Mouse (Mus musculus) thymus, postnatal 0 days (tissue): ENCODE measurements around the gene Gm14214. TPM values are rescaled to one million over a fixed set of nuclear protein-coding genes. Genes with fewer than 3 reads are reported as not detected.
A peak's percentile ranks its signal among the peaks of the same experiment; 100 is the strongest.

ENCODE experiments used
- DNase-seq: peaks from one replicate; pipeline ENCODE4 v3.0.0-alpha.2; 2015; ENCODE audit warnings: low spot score
- polyA plus RNA-seq: library from polyadenylated mRNA; unstranded; fragments of >200 nt; fragmentation: Nextera tagmentation; extraction: Ambion mirVana; gene quantifications from 2 replicates; pipeline ENCODE4 v1.2.1, GENCODE M21; 2015

Gene Gm14214
- polyA plus RNA-seq, 1 experiment from 2014 or later, result not detected

DNA sequence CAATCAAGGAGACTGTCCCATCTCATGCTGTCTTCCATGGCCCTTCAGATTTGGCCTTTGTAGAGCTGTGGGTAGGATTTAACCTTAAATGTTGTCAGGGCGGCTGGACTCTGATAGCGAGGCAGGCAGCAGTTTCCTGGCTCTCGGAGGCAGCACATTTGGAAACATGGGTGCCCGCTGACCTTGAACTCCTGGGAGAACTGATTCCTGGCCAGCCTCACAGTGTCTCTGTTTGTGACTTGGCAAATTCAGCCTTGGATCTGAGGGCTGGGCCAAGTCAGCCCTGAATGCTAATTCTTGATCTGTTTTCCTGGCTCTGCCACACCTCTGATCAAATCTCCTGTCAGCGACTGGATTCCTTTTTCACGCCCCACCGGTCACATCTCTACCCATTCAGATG, 6.7 kb upstream of the Gm14214 start:
- no peak for DNase-seq

DNA sequence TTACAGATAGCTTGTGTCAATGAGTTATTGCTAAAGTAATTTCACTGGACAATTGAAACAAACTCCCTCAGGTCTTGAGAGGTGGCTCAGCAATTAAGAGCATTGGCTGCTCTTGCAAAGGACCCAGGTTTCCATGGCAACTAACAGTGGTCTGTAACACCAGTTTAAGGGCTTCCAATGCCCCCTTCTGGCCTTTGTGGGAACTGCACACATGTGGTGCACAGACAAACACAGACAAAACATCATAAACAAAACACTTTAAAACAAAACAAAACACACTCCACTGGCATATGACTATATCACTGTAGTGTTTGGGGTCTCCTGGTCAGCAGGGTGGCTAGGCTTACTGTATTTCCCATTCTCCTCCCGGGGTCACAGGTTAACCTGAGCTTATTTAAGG, 4.2 kb upstream of the Gm14214 start:
- DNase-seq, result peak; percentile 32

DNA sequence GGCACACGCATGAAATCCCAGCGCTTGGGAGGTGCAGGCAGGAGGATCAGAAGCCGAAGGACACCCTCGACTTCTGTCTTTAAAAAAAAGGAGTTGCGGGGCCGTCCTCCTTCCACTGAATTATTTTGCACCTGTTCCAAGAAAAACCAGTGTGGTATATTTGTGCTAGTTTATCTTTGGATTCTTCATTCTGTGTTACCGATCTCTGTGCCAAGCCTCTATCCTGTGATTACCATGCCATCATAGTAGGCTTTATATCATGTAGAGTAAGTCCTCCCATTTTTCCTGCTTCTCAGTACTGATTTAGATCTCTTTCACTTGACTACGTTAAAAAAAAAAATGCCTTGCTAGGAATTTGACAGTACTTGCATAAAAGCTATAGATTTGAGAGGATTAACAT, 1.8 kb upstream of the Gm14214 start:
- no peak for DNase-seq

DNA sequence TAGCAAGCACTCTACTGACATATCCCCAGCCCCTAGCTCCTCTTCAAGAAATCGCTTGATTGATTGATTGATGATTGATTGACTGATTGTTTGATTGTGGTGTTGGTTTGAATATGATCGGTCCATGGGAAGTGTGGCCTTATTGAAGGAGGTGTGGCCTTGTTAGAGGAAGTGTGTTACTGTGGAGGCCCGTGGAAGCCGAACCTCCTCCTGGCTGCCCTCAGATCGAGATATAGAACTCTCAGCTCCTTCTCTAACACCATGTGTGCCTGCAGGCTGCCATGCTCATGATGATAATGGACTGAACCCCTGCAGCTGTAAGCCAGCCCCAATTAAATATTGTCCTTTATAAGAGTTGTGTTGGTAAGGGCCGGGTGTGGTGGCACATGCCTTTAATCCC, 2.8 kb downstream of the Gm14214 start:
- no peak for DNase-seq

DNA sequence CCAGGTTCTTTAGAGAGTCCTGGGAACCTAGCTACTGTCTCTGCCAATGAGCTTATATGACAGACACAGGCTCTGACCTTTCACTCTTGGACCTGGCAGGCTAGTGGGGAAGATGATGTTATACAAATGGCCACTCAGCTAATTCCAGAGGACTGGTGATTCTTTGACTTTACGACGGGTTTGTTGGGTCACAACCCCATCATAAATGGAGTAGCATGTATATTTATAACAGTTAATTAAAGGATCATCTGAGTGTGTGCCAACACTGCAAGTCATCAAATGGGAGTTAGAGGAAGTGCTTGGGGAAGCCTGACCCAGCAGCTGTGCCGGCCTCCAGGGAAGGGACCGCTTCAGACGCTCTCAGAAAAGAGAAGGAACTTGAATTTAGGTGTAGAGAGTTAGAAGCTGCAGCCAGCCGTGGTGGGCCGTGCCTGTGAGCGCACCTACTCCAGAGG, 4.2 kb downstream of the Gm14214 start:
- no peak for DNase-seq

DNA sequence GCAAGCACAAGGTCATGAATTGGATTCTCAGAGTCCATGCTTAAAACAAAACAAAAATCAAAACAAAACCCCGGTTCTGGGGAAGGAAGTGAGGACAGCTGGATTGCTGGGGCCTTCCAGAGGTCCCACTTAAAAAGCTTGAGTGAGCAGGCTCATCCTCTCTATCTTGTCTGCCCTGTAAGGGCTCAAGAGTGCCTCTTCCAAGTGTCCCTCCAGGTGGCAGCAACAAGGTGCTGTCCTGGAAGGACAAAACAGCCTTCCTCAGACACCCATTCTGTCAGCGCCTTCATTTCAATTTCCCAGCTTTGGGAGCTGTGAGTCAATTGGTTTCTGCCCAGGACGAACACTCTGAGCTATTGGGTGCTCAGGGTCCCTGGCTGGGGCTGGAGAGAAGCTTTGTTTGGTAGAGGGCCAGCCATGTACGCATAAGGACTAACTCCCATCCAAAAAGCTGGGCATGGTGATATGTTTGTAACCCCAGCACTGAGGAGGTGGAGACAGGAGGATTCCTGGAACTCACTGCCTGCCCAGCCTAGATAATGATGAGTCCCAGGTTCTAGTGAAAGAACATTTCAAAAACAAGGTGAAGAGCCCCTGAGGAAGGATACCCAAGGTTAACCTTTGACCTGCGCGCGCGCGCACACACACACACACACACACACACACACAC, 4.9 kb downstream of the Gm14214 start:
- DNase-seq, result no peak

DNA sequence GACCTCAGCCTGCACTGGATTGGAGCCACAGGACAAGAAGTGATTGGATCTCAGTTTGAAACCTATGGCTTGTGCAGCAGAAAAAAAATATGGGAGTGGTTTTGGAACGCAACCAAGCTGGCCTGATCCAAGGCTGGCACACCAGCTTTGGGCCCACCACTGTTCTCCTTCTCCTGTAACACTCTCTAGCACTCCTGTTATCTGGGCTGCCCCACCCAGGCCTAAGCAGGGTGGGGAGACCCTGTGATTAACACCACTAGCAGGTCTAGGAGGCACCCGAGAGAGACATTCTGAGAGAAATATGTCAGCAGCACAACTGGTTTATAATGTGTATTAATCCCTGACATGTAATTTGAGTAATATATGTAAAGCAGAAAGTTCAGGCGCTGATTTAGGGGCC, 6.6 kb downstream of the Gm14214 start:
- no peak for DNase-seq

DNA sequence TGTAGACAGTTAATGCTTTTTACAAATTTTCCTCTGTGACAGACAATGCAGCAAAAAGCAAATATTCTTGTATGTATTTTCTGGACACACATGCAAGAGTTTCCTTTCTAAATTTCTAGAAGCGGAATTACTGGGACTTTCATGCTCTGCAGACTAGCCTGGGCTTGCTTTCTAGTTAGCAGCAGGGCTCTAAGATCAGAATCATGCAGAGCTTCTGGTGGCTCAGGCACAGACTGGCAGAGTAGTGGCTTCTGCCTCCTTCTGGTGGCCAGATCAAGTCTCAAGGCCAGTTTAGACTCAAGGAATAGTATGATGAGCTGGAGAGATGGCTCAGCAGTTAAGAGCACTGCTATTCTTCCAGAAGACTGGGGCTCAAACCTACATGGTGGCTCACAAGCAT, 11.4 kb downstream of the Gm14214 start:
- no peak for DNase-seq

DNA sequence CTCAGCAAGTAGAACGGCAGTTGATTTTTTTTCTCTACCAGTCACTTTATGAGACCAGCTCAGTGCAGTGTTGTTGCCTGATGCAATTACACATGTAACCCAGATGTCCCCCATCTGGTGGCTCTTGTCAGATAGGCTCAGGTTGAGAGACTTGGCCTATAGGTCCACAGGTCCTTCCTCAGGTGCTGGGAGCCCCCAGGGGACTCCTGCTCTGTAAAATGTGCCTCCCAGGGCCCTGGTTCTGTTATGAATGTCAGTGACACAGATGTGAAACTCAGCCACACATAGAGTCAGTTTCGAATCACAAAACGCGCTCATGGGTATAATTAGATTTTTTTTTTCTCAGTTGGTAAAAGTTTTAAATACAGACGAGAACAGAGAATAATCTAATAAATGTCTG, 12.1 kb downstream of the Gm14214 start:
- DNase-seq, result no peak

DNA sequence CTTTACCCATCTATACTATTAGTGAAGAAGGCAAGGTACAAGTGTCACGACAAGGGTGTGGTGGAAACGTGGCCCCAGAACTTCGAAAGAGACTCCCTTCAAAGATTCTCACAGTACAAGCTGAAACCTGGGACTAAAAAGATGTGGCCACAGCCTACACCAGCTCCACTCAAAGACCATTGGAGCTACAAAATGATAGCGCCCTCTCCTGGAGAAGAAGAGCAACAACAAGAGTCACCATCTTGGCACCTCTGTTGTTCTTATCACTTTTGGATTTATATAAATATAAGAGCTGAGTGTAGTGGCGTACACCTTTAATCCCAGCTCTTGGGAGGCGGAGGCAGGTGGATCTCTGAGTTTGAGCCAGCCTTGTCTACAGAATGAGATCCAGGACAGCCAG, 14.0 kb downstream of the Gm14214 start:
- DNase-seq, result peak; percentile 15

DNA sequence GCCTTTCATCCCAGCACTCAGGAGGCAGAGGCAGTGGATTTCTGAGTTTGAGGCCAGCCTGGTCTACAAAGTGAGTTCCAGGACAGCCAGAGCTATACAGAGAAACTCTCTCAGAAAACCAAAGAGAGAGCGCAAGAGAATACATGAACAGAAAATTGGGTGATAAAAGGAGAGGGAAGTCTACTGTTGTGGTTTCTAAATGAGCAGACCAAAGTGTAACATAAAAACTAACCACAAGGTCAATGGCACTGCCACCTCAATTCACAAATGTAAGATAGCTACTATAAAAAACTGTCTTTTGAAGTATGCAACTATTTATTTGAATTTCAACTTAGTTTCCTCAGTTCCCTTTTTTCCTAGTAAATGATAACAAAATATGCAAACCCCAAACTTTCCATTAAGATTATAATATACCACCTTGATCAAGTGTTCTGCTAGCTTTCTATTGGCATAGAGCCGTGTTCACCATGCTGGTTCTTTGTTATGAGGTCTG, 15.7 kb downstream of the Gm14214 start:
- DNase-seq, result peak; percentile 34

DNA sequence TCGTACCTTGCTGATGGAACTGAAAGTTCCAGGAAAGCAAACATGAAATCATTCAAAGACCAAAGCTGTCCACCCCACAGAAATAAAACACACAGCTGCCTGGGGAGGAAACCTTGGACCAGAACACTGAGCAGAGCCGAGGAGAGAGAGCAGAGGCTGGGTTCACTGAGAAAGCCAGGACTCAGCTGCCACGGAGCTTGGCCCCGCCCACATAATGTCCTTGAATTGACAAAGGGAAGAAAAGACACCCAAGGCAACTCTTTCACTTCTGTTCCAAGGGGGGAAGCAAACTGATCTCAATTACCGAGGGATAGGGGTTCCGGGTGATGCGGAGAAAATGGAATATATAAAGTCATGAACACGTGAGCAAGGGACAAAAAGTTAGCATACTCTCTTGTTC, 17.9 kb downstream of the Gm14214 start:
- DNase-seq, result no peak

DNA sequence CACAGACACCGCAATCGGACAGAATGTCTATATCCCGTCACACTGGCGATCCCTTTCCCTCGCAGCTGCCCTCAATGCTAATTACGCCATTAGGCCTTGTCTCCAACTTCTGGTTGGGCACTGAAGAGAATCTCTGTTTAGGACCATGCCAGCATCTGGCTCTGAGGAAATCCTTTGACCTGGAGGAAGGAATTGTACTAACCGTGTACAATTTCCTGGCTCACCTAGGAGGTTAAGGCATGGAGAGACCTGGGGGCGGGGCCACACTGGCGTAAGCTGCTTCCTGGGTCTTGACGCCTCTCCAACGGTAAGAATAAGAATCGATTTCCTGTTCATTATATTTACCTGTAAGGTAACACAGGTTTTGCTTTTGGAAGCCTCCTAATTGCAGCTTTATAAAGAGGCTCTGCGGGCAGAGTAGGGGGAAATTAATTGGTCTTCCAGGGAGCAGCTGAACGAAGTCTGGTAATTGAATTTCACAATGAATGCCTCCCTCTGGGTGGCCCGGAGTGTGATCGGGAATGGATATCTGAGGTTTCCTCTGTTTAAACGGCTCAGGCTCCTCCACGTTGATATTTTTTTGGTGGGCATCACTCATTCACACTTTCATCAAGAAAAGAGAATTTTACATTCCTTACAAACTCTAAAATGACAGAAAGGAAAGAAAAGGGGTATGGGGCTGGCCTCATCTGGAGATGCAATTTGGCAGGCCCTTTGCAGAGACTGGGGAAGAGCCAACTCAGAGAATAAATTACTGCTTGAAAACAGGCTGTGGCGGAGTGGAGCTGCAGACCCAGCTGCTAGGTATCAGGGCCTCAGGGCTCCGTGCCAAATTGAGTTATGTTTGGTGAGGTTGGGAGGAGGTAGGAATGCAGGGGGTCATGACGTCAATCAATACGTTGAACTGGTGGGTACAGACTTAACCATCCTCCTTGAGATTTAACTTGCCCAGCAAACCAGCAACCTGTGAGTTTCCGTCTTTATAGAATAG, 20.5 kb downstream of the Gm14214 start:
- no peak for DNase-seq

DNA sequence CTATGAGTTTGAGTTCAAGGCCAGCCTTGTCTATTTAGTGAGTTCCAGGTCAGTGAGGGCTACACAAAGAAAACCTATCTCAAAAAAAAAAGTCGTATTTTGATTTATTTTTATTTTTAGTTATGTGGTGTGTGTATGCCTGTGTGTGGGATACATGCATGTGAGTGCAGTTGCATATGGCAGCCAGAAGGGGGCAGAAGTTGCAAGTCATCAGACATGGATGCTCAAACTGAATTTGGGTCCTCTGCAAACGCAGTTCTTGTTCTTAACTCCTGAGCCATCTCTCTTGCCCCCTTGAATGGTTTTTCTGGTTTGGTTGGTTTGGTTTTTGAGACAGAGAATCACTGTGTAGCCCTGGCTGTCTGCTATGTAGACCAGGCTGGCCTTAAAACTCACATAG, 21.4 kb downstream of the Gm14214 start:
- DNase-seq, result no peak

DNA sequence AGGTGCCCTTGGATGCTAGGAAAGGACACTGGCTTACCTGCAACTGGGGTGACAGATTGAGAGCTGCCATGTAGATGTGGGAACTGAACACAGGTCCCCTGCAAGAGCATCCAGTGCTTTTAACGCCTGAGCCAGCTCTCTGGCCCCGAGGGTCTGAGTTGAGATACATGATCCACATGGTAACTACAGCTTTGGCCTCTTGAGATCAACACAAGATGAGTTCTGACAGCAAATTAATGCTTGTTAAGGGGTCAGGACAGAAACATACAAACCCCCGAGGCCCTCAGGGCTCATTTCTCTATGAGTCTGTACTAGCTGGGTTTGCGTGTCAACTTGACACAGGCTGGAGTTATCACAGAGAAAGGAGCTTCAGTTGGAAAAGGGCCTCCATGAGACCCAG, 25.9 kb downstream of the Gm14214 start:
- DNase-seq, result no peak

DNA sequence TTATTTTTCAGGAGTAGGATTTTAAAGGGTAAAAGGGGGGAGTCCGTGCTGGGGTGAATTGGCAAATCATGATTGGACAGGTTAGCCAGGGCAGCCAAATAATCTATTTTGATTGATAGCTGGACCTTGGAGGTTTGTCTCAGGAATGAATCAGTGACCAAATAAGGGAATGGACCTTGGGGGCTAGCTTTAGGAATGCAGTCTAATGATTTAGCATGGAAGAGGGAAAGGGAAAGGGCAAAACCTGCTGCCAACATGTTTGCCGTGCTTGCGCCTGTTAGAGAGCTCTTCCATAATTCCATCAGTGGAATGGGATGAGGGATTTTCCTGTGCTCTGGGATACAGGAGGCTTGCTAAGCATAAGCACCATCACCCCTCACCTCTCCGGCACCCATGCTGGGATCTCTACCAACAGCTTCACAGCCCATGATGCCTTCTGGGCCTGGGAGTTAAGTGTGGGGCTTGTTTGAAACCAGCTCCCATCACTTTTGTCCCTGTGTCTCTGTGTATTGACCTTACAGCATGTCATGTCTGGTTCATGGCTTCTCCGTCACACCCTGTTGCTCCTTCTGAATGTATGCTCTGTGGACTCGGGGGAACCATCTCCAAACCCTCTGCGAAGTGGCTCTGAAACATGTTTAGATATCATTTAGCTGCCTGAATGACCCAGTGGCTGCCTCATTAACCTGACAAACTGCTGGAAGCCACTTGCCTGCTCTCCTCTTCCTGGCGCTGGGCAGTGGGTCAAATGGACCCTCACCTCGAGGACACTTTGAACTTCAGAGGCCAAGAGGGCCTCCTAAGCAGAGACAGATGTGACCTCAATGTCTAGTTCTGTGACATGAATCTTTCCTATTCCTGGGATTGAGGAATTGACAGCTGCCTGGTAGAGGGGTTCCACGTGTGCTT, 26.7 kb downstream of the Gm14214 start:
- DNase-seq, result no peak

DNA sequence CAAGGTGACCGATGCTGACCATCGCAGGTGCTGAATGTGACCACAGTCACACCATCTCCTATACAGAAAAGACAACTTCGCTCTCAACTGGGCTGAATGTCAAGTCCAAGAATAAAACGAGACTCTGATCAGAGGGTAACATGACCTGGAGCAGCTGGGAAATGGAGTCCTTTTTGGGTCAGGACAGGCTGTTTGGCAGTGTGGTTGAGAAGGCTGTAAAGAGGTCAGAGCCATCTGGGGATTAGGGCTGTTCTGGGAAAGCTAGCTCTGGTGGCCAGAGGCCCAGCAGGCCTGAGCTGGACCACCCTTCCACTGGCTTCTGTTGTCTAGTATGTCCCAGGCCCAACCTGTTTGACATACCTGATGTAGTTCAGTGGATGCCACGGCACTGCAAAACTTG, 31.2 kb downstream of the Gm14214 start:
- no peak for DNase-seq

DNA sequence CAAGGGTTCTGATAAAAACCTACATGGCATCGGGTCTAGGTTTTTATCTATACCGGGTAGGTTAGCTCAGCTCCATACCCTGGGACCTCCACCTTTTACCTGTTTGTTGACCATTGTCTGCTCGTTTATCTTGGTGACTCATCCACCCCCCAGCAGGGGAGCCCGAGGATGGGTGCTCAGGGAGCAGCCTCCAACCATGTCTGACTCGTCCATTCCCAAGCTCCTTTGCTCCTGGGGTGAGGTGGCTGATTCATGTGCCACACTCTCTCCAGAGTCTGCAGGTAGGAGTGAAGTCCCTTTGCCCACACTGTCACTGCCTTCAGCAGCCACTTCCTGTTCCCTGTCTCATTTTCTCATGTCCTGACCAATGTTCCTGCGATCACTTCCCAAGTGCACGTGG, 33.8 kb downstream of the Gm14214 start:
- DNase-seq, result no peak

DNA sequence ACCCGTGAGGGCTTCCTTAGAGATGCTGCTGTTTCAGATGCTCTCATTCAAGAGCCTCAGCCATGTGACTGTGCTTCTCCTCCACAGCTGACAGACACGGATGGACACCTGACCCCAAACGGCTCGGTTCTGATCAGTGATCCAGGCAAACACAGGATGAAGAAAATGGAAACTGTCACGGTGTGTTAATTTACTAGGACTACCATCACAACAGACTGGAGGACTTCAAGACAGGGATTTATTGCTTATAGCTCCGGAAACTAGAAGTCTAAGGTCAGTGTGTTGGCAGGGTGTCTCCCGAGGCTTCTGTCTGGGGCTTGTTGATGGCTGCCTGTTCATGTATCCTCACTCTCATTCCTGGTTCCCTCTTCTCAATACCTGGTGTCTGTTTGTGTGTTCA, 34.4 kb downstream of the Gm14214 start:
- no peak for DNase-seq

DNA sequence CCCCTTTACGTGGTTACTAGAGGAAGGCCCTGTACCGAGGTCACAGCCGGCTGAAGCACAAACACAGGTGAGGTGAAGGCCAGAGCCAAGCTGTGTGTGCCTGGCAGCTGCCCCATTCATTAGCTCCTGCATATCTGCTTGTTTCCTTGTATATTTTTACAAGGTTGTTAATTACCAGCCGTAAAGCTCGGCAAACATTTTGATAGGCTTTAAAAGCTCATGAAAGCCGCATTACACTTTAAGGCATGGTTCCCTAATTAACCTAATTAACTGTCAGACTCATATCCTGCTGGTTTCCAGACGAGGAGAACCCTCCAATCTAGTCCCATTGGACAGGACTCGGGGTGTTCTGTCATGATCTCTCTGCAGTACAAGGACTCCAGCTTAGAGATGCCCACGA, 34.9 kb downstream of the Gm14214 start:
- no peak for DNase-seq

DNA sequence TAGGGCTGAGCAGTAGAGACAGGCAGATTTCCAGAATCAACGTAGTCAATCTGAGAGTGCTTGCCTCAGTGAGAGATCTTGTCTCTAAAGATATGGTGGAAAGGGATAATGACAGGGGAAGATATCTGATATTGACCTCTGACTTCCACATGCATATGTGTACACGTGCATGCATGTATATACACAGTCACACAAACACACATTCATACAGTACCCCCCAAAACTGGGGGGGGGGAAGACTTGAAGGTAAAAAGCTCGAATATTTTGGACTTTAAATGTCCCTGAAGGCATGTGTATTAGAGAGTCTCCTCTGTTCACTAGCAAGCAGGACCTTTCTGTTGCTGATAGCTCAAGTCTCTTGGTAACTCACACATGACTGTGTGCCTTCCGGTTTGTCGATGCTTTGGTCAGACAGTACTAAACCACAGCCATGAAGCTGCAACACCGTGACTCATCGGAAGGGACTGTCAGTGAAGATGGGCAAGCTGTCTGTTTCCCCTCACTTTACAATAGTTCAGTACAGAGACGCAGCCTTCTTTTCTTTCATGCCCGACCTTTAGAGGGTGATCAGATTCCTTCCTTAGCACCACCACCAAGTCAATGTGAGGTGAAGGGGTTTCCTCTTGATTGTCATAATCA, 37.2 kb downstream of the Gm14214 start:
- no peak for DNase-seq
